ENCODE assay signal across 8 mouse cellular contexts in genomic region chr3:9960696-9961095, GRCm38 (mm10).
DNase-seq lines count a peak whose midpoint lies in the region; ATAC-seq lines count a peak whose summit lies in the region.
"Had no signal": no experiment of that assay in that cellular context is flagged by ENCODE, and none has a peak within 500 bp of the region (broad histone marks: within the 10 kb centered on the region; RNA-seq: fewer than 3 reads in every experiment).

No protein-coding gene starts in this region.

- H3K36me3 ChIP-seq in heart, embryonic 12.5 days: no peaks in the 10 kb centered on the region
- H3K36me3 ChIP-seq: heart, embryonic 13.5 days had no signal

- peak; percentile 57 for DNase-seq in heart, postnatal 4 days
- DNase-seq in A20 (ENCODE audit: low read depth, low spot score): peak; percentile 69
- peak; percentile 33 for DNase-seq in ES-CJ7 (ENCODE audit: low read depth, low spot score)
- peak; percentile 32 for DNase-seq in layer of hippocampus, adult 9-11 months
- peak; percentile 32 for DNase-seq in right cerebral cortex, postnatal 25 days
- no peak for DNase-seq in spleen, postnatal 10 days (ENCODE audit: low spot score in 2 of 2)

- no peak for ATAC-seq in heart, embryonic 12.5 days (ENCODE audit: insufficient number of reproducible peaks, low FRiP score)

- H3K4me2 ChIP-seq in heart, embryonic 12.5 days: no peak overlapping the region
- H3K4me2 ChIP-seq: heart, embryonic 13.5 days had no signal

- H3K4me3 ChIP-seq in heart, embryonic 12.5 days: no peak overlapping the region
- H3K4me3 ChIP-seq: heart, embryonic 13.5 days had no signal

- WGBS in heart, embryonic 12.5 days: 48% methylated on average over 7 of the region's 7 CpGs

- H3K9ac ChIP-seq in heart, embryonic 12.5 days: no peak overlapping the region
- H3K9ac ChIP-seq: heart, embryonic 13.5 days had no signal

- no peaks in the 10 kb centered on the region for H3K9me3 ChIP-seq in heart, embryonic 12.5 days (replicated peaks)
- H3K9me3 ChIP-seq: heart, embryonic 13.5 days had no signal

- no peaks in the 10 kb centered on the region for H3K27me3 ChIP-seq in heart, embryonic 12.5 days (replicated peaks)
- H3K27me3 ChIP-seq: heart, embryonic 13.5 days had no signal

- H3K4me1 ChIP-seq in heart, embryonic 12.5 days (replicated peaks): no peaks in the 10 kb centered on the region
- H3K4me1 ChIP-seq: heart, embryonic 13.5 days had no signal

- H3K27ac ChIP-seq in heart, embryonic 12.5 days (ENCODE audit: poor library complexity, severe bottlenecking): no peak overlapping the region
- H3K27ac ChIP-seq: heart, embryonic 13.5 days had no signal

Comparison
In these comparisons a context has a peak if more than half of its experiments do, and no peak if none do; other contexts are left out.
1. DNase-seq: peak in heart, postnatal 4 days (single experiment), A20 (single experiment), ES-CJ7 (single experiment), layer of hippocampus, adult 9-11 months (single experiment) and right cerebral cortex, postnatal 25 days (single experiment); none in spleen, postnatal 10 days (0 of 2).